Mouse (Mus musculus): Measurements from ENCODE around the gene Ick. TPM values are rescaled to one million over a fixed set of nuclear protein-coding genes. Genes with fewer than 3 reads are reported as not detected.
A peak's percentile ranks its signal among the peaks of the same experiment; 100 is the strongest.

Gene Ick
- total and polyA plus RNA-seq, 3 experiments, result 6.1 to 16.1 TPM; not detected in 1

- H3K4me1 ChIP-seq (ENCODE audit: control insufficient read depth in 1 of 2, insufficient read depth in 2 of 2, low read length in 2 of 2), result peaks cover 6 to 7% of the 10 kb centered on the region in 2 experiments; a peak in 3 of 4 replicates
- no peak for TF ChIP-seq POLR2AphosphoS5 (IDR thresholded peaks at IDR 0.05; ENCODE audit: borderline replicate concordance, low read depth, low read length)
- TF ChIP-seq CTCF (IDR thresholded peaks at IDR 0.05 in 2 of 3, conservative IDR thresholded peaks at IDR 0.05 in 1 of 3; ENCODE audit: control insufficient read depth in 1 of 3, insufficient read depth in 1 of 3, low read depth in 2 of 3, low read length in 3 of 3, poor library complexity in 1 of 3, severe bottlenecking in 1 of 3), result no peak
- TF ChIP-seq E2F4 (IDR thresholded peaks at IDR 0.05; ENCODE audit: borderline replicate concordance, low read depth, low read length), result no peak
- H3K9ac ChIP-seq (ENCODE audit: control insufficient read depth, low read depth, low read length, poor library complexity, severe bottlenecking), result no peak overlapping the region
- no peaks in the 10 kb centered on the region for H3K27me3 ChIP-seq (ENCODE audit: control insufficient read depth in 1 of 2, insufficient read depth in 2 of 2, low read length in 2 of 2)
- no peak for DNase-seq (ENCODE audit: low read depth, low spot score)
- no peak overlapping the region for H3K27ac ChIP-seq (ENCODE audit: control insufficient read depth, low read depth, low read length)
- no peak overlapping the region for H3K4me3 ChIP-seq (ENCODE audit: control insufficient read depth in 1 of 2, insufficient read depth in 1 of 2, low read depth in 2 of 2, low read length in 2 of 2)
- H3K36me3 ChIP-seq (ENCODE audit: control insufficient read depth in 1 of 2, insufficient read depth in 2 of 2, low read length in 2 of 2), result peaks cover 0 to 3% of the 10 kb centered on the region in 2 experiments; a peak in 1 of 4 replicates
- H3K79me2 ChIP-seq (ENCODE audit: control insufficient read depth, insufficient read depth, low read length, poor library complexity), result no peaks in the 10 kb centered on the region
- H3K9me3 ChIP-seq (replicated peaks; ENCODE audit: insufficient read depth, low read length), result no peaks in the 10 kb centered on the region
Measured at GRCm38 (mm10) chr9:78164741-78165140, 55.7 kb downstream of the Ick start.

DNA sequence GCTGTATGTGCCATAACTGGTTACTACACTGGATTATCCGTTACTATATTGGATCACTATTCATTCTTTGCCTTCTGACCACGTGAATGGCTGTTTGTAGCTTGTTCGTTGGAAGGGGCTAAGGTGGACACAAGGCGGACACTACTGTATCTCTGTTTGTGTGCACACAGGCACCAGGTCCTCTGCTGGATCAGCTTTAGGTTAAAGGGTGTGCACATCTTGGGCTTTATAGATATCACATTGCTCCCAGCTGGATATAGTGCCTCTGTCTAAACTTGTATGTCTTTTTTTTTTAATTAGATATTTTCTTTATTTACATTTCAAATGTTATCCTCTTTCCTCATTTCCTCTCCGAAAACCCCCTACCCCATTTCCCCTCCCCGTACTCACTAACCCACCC lies 56.5 kb downstream of the Ick start:
- Histone ChIP-seq H3K79me2 (ENCODE audit: control insufficient read depth, insufficient read depth, low read length, poor library complexity) (no peaks in the 10 kb centered on the region), H3K9me3 (replicated peaks; ENCODE audit: insufficient read depth, low read length) (no peaks in the 10 kb centered on the region), H3K9ac (ENCODE audit: control insufficient read depth, low read depth, low read length, poor library complexity, severe bottlenecking) (no peak overlapping the region), H3K36me3 (ENCODE audit: control insufficient read depth in 1 of 2, insufficient read depth in 2 of 2, low read length in 2 of 2) (peaks cover 0 to 3% of the 10 kb centered on the region in 2 experiments; a peak in 1 of 4 replicates), H3K4me1 (ENCODE audit: control insufficient read depth in 1 of 2, insufficient read depth in 2 of 2, low read length in 2 of 2) (peaks cover 6 to 7% of the 10 kb centered on the region in 2 experiments; a peak in 3 of 4 replicates), H3K4me3 (ENCODE audit: control insufficient read depth in 1 of 2, insufficient read depth in 1 of 2, low read depth in 2 of 2, low read length in 2 of 2) (no peak overlapping the region), H3K27me3 (ENCODE audit: control insufficient read depth in 1 of 2, insufficient read depth in 2 of 2, low read length in 2 of 2) (no peaks in the 10 kb centered on the region), H3K27ac (ENCODE audit: control insufficient read depth, low read depth, low read length) (no peak overlapping the region)
- TF ChIP-seq EP300 (IDR thresholded peaks at IDR 0.05; ENCODE audit: low read depth in 1 of 2, low read length in 2 of 2), result no peak
- no peak for TF ChIP-seq RCOR1 (IDR thresholded peaks at IDR 0.05; ENCODE audit: low read depth, low read length)
- no peak for TF ChIP-seq UBTF (IDR thresholded peaks at IDR 0.05; ENCODE audit: borderline replicate concordance, insufficient read depth, low read depth, low read length)
- TF ChIP-seq TBP (IDR thresholded peaks at IDR 0.05; ENCODE audit: low read depth, low read length), result no peak
- no peak for TF ChIP-seq HCFC1 (IDR thresholded peaks at IDR 0.05; ENCODE audit: low read depth, low read length)
- no peak for TF ChIP-seq CHD2 (IDR thresholded peaks at IDR 0.05; ENCODE audit: low read length)
- TF ChIP-seq GATA1 (IDR thresholded peaks at IDR 0.05; ENCODE audit: low read depth, low read length), result no peak
- no peak for TF ChIP-seq MXI1 (IDR thresholded peaks at IDR 0.05; ENCODE audit: low read depth, low read length)
- no peak for TF ChIP-seq GABPA (IDR thresholded peaks at IDR 0.05; ENCODE audit: low read depth, low read length)
- TF ChIP-seq USF1 (IDR thresholded peaks at IDR 0.05; ENCODE audit: low read depth, low read length), result no peak
- no peak for DNase-seq (ENCODE audit: low read depth, low spot score)

DNA sequence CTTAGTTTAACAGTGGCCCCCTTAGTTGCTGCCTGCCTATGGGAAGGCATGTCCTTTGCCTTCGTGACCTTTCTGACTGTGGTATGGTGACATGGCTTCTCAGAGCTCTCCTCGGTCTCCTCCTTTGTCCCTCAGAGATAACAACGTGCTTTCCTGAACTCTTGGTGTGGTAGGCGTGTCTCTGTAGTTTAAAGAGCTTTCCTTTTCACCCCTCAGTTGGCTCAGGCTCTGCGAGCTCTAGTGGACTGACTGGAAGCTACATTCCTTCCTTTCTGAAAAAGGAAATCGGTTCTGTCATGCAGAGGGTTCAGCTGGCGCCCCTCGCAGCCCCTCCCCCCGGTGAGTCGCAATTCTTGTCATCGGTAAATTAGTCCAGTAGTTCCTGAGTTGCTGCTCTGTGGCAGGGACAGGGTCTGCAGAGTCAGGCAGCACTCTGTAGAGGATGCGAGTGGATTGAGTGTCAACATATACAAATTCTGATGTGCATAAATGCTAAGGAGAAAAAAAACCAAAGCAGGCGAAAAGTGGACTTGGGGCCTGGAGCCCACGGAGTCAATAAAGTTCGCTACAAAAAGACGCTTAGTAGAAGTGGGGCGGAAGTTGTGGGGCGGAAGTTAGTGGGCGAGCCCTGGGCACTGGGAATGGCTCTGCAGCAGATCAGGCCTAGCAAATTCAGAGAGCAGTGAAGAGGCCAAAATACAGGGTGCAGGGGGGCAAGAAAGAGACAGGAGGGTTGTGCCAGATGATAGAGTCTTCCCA lies 57.9 kb downstream of the Ick start:
- Histone ChIP-seq H3K9me3 (replicated peaks; ENCODE audit: insufficient read depth, low read length) (no peaks in the 10 kb centered on the region), H3K79me2 (ENCODE audit: control insufficient read depth, insufficient read depth, low read length, poor library complexity) (no peaks in the 10 kb centered on the region), H3K4me1 (ENCODE audit: control insufficient read depth in 1 of 2, insufficient read depth in 2 of 2, low read length in 2 of 2) (peaks cover 6 to 7% of the 10 kb centered on the region in 2 experiments; a peak in 3 of 4 replicates), H3K9ac (ENCODE audit: control insufficient read depth, low read depth, low read length, poor library complexity, severe bottlenecking) (no peak overlapping the region), H3K36me3 (ENCODE audit: control insufficient read depth in 1 of 2, insufficient read depth in 2 of 2, low read length in 2 of 2) (peaks cover 0 to 3% of the 10 kb centered on the region in 2 experiments; a peak in 1 of 4 replicates), H3K4me3 (ENCODE audit: control insufficient read depth in 1 of 2, insufficient read depth in 1 of 2, low read depth in 2 of 2, low read length in 2 of 2) (no peak overlapping the region), H3K27ac (ENCODE audit: control insufficient read depth, low read depth, low read length) (no peak overlapping the region), H3K27me3 (ENCODE audit: control insufficient read depth in 1 of 2, insufficient read depth in 2 of 2, low read length in 2 of 2) (no peaks in the 10 kb centered on the region)
- DNase-seq (ENCODE audit: low read depth, low spot score), result peak; percentile 54
- TF ChIP-seq MXI1 (IDR thresholded peaks at IDR 0.05; ENCODE audit: low read depth, low read length), result peak; percentile 63; the same call in 1 of the 2 replicates
- no peak for TF ChIP-seq NRF1 (IDR thresholded peaks at IDR 0.05; ENCODE audit: insufficient read depth, low read depth, low read length, poor library complexity, severe bottlenecking)
- peak; percentile 36; the same call in 1 of the 2 replicates for TF ChIP-seq SIN3A (IDR thresholded peaks at IDR 0.05; ENCODE audit: low read length)
- no peak for TF ChIP-seq MAFK (IDR thresholded peaks at IDR 0.05; ENCODE audit: borderline replicate concordance, low read depth, low read length)

Data from MEL (cell line).